Mouse (Mus musculus): ENCODE measurements around the gene Coro2a. TPM values are rescaled to one million over a fixed set of nuclear protein-coding genes. Genes with fewer than 3 reads are reported as not detected.
"Not testable (repeated sequence)": the region's sequence is repeated elsewhere in the genome, so short reads cannot be mapped to it uniquely, and the experiment has no call there.

Coro2a gene
- polyA plus RNA-seq, 1 experiment from 2014 or later = 66.0 TPM

DNA sequence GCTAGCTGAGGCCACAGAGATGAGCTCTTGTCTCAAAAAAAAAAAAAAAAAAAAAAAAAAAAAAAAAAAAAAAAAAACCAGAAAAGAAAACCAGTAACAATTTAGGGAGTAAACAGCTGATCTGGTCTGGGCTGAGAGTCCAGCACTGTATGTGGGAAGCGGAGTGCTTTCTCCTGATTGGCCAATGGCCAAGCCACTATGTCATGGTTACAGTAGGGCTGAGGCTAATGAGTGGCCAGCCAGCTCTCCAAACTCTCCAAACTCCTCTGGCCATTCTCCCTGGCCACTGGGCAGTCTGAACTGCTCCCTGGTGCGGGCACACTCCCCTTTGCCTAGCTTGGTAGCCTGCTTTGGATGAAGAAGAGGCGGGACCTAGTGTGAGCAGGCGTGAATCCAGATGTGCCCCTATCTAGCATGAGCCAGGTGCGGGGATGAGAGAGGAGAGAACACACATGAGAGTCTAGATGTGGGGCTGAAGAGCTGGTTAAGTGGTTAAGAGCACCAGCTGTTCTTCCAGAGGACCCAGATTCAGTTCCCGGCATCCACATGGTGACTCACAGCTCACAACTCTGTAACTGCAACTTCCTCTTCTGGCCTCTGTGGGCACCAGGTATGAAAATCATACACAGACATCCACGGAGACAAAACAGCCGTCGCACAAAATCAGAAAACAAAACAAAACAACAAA, 10.0 kb downstream of the Coro2a start:
- Histone ChIP-seq H3K36me3 (no peaks in the 10 kb centered on the region), H3K4me1 (replicated peaks) (peaks cover 4% of the 10 kb centered on the region; the same call in 1 of the 2 replicates), H3K27me3 (replicated peaks) (no peaks in the 10 kb centered on the region), H3K9me3 (no peaks in the 10 kb centered on the region), H3K9ac (no peak overlapping the region), H3K4me2 (replicated peaks) (no peak overlapping the region), H3K4me3 (replicated peaks) (no peak overlapping the region), H3K27ac (no peak overlapping the region)
- ATAC-seq = no peak
- 87% methylated on average over 9 of the region's 9 CpGs for WGBS

DNA sequence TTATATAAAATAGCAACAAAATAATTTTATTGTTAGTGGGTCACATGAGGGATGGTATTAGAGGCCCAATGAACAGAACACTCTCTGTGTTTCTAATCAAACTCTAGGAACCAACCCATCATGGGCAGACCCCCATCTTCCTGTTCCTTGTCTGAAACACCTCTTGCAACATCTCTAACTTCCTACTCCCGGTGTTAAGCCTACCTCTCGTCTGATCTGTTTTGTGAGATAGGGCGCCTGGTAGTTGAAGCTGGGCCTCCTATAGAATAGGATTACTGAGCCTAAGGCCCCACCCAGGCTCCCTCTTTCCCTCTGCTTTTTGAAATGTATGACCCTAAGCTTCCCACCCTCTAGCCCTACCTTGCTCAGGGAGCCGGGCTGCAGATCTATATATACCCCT, 11.2 kb downstream of the Coro2a start:
- Histone ChIP-seq H3K4me3 (replicated peaks) (no peak overlapping the region), H3K36me3 (no peaks in the 10 kb centered on the region), H3K27me3 (replicated peaks) (no peaks in the 10 kb centered on the region), H3K4me1 (replicated peaks) (peaks cover under 1% of the 10 kb centered on the region; the same call in 1 of the 2 replicates), H3K4me2 (replicated peaks) (no peak overlapping the region), H3K9ac (no peak overlapping the region), H3K9me3 (no peaks in the 10 kb centered on the region), H3K27ac (0 out of 2 replicates have a peak overlapping the region, but pooled peaks have one; percentile 3)
- no peak for ATAC-seq
- 57% methylated on average over 4 of the region's 4 CpGs for WGBS

DNA sequence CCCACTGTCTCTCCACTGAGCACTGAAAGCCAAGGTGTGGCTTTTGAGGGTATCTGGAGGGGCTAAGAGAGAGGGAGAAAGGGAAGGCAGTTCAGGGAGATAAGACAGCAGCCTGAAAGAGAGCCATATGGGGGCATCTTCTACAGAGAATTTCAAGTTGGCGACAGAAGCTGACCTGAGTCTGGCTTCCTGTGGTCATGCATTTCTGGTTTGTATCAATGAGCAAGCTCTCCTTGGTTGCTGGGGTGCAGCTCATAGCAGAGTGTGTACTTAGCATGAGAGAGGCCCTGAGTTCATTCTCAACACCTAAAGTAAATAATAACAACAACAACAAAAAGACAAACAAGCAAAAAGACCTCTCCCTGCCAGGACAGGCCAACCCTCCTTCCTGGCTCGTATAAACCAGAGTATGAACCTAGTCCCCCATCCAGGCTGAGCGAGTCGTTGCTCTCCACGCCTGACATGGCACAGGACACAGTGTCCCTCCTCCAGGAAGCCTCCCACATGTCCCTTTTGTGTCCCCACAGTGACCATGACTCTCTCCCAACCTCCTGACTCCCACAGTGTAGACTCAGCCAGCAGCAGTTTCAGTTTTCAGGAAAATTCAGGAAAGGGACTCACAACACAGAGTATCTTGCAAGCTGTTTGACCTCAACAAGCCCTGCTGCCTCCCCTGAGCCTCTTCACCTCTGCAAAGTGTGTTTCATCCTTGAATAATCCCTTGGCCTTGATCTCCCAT, 11.9 kb downstream of the Coro2a start:
- Histone ChIP-seq H3K9me3 (no peaks in the 10 kb centered on the region), H3K36me3 (no peaks in the 10 kb centered on the region), H3K9ac (no peak overlapping the region), H3K4me1 (replicated peaks) (peaks cover under 1% of the 10 kb centered on the region; the same call in 1 of the 2 replicates), H3K4me2 (replicated peaks) (no peak overlapping the region), H3K27me3 (replicated peaks) (no peaks in the 10 kb centered on the region), H3K27ac (no peak overlapping the region), H3K4me3 (replicated peaks) (no peak overlapping the region)
- WGBS = 73% methylated on average over 5 of the region's 5 CpGs
- no peak for ATAC-seq

DNA sequence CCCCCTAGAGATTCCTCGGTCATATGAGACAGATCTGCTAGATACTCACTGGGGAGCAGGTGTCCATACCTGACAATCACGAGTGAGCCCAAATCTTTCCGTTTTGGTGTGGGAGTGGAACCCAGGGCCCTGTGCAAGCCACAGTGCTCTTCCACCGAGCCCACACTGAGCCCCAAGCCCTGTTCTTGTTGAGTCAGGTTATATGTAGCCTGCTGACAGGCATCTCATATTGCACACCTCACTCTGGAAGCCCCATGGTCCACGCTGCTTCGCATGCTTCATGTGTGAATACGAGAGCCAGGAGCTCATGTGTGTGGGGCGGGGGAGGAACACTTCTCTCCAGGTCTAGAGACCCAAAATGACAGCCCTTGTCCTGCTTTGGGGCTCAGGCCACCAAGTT, 12.9 kb downstream of the Coro2a start:
- H3K9me3 ChIP-seq = no peaks in the 10 kb centered on the region
- H3K4me2 ChIP-seq (replicated peaks) = no peak overlapping the region
- H3K9ac ChIP-seq = no peak overlapping the region
- no peaks in the 10 kb centered on the region for H3K27me3 ChIP-seq (replicated peaks)
- no peak for ATAC-seq
- H3K36me3 ChIP-seq = no peaks in the 10 kb centered on the region
- peaks cover 2% of the 10 kb centered on the region; the same call in 1 of the 2 replicates for H3K4me1 ChIP-seq (replicated peaks)
- no peak overlapping the region for H3K4me3 ChIP-seq (replicated peaks)
- H3K27ac ChIP-seq = no peak overlapping the region
- WGBS = 84% methylated on average over 8 of the region's 8 CpGs

DNA sequence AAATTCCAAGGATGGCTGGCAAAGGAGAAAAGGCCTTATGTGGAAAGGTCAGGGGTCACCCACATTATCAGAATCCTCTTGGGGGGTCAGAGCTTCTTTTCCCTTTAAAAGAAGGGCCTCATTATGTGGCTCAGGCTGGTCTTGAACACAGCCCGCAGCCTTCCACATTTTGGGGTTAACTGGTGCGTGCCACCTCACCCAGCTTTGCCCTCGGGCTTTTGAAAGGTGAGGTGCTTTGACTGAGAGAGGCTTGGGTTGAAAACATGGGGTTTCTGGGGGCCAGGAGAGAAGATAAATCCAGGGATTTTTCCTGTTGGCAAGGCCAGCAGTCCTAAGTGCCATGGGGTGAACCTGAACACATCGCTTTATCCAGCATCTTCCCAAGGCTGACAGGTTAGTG, 15.5 kb downstream of the Coro2a start:
- H3K27me3 ChIP-seq (replicated peaks) = no peaks in the 10 kb centered on the region
- no peak overlapping the region for H3K4me3 ChIP-seq (replicated peaks)
- H3K27ac ChIP-seq = peak overlapping the region; percentile 15; the same call in 1 of the 2 replicates
- H3K4me1 ChIP-seq (replicated peaks) = peaks cover 2% of the 10 kb centered on the region; the same call in 1 of the 2 replicates
- no peak for ATAC-seq
- no peak overlapping the region for H3K9ac ChIP-seq
- WGBS = 81% methylated on average over 4 of the region's 4 CpGs
- no peaks in the 10 kb centered on the region for H3K9me3 ChIP-seq
- H3K36me3 ChIP-seq = no peaks in the 10 kb centered on the region
- no peak overlapping the region for H3K4me2 ChIP-seq (replicated peaks)

DNA sequence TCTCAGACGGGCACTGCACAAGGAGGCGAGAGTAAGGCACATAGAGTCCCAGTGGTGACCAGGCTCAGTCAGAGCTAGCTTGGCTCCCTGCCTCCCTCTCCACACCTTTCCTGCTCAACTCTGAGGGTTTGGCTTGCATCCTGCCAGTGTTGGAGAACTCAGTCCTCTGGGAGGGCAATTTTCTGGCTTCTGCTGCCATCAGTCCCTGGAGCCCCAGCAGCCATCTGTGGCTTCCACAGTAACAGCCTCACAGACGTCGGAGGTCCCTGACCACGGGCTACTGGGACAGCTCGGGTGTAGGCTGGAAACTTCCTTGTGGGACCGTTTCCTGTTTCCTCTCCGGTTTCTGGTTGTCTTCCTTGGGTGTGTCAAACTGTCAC, 16.2 kb downstream of the Coro2a start:
- Histone ChIP-seq H3K27me3 (replicated peaks) (no peaks in the 10 kb centered on the region), H3K9me3 (no peaks in the 10 kb centered on the region), H3K27ac (peak overlapping the region; percentile 41; the same call in 1 of the 2 replicates), H3K4me1 (replicated peaks) (peaks cover 2% of the 10 kb centered on the region; the same call in 1 of the 2 replicates), H3K36me3 (no peaks in the 10 kb centered on the region), H3K9ac (no peak overlapping the region), H3K4me2 (replicated peaks) (no peak overlapping the region), H3K4me3 (replicated peaks) (no peak overlapping the region)
- ATAC-seq = no peak
- 66% methylated on average over 8 of the region's 8 CpGs for WGBS

DNA sequence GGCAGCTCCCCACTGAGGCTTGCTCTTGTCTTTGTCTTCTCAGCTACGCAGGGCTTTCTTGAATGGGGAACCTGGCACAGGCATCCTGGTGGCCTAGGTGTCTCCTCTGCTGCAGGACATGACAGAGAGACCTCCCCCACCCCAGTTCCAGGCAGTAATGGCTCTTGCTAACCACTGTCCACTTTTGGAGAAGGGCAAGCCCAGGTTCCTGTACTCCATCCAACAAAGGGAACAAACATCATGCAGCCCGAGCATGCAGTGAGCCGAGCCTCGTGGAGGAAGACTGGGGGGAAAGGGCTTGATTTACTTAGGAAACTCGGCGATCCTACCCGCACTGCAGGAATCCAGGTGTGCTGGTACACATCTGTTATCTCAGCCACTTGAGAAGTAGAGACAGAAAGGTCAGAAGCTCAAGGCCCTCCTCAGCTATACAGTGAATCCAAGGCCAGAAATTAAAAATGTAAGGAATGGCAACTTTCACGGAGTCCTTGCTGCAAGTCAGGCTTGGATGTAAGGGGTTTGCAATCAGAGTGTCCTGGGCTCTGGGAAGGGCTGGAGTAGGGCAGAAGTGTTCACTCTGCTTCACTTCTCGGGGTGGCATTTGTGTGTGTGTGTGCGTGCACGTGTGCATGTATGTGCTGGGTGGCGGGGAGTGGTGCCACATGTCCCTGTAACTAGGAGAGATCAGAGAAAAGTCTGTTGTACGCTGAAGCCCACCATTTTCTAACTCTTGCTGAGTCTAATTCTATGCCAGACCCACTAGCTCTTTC, 16.8 kb downstream of the Coro2a start:
- WGBS = 68% methylated on average over 13 of the region's 13 CpGs
- Histone ChIP-seq H3K4me3 (replicated peaks) (no peak overlapping the region), H3K9ac (no peak overlapping the region), H3K4me2 (replicated peaks) (no peak overlapping the region), H3K27ac (no peak overlapping the region), H3K27me3 (replicated peaks) (no peaks in the 10 kb centered on the region), H3K9me3 (no peaks in the 10 kb centered on the region), H3K36me3 (no peaks in the 10 kb centered on the region), H3K4me1 (replicated peaks) (peaks cover 2% of the 10 kb centered on the region; the same call in 1 of the 2 replicates)
- no peak for ATAC-seq

DNA sequence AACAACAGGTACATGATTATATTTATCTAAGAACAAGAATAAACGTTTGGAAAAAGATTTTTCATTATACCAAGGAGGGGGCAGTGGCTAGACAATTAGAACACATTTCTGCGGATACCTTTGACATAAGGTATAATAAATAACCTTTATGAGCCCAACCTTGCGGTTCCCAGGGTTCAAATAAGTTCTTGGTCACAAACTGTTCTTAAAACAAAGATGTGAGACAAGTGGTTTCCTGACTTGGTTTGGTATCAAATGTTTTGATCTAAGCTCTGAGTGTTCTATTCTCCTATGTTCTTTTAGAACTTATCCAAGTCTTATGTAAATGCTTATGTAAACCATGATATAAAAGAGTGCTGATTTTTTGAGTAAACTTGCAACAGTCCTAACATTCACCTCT, 17.5 kb downstream of the Coro2a start:
- H3K36me3 ChIP-seq; H3K4me1 ChIP-seq (replicated peaks); H3K27ac ChIP-seq; H3K27me3 ChIP-seq (replicated peaks); H3K4me2 ChIP-seq (replicated peaks); H3K4me3 ChIP-seq (replicated peaks); ATAC-seq; H3K9ac ChIP-seq; H3K9me3 ChIP-seq: not testable (repeated sequence)
- 35% methylated on average over 3 of the region's 3 CpGs for WGBS

DNA sequence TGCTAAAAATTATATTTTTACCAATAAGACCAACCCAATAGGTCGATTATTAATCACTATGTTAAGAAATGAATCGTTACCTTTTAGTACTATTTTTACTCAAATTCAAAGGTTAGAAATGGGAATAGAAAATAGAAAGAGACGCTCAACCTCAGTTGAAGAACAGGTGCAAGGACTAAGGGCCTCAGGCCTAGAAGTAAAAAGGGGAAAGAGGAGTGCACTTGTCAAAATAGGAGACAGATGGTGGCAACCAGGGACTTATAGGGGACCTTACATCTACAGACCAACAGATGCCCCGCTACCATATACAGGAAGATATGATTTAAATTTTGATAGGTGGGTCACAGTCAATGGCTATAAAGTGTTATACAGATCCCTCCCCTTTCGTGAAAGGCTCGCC, 17.9 kb downstream of the Coro2a start:
- H3K27ac ChIP-seq; H3K9ac ChIP-seq; H3K27me3 ChIP-seq (replicated peaks); H3K4me2 ChIP-seq (replicated peaks); H3K4me1 ChIP-seq (replicated peaks); ATAC-seq; H3K4me3 ChIP-seq (replicated peaks); H3K36me3 ChIP-seq; H3K9me3 ChIP-seq: not testable (repeated sequence)
- WGBS = 61% methylated on average over 2 of the region's 6 CpGs

DNA sequence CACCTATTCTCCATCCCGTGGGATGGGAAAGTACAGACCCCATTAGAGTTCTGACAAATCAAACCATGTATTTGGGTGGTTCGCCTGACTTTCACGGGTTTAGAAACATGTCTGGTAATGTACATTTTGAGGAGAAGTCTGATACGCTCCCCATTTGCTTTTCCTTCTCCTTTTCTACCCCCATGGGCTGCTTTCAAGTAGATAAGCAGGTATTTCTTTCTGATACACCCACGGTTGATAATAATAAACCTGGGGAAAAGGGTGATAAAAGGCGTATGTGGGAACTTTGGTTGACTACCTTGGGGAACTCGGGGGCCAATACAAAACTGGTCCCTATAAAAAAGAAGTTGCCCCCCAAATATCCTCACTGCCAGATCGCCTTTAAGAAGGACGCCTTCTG, 20.0 kb downstream of the Coro2a start:
- WGBS = 86% methylated on average over 9 of the region's 9 CpGs
- not testable (repeated sequence) for H3K4me3 ChIP-seq (replicated peaks); H3K27me3 ChIP-seq (replicated peaks); H3K4me1 ChIP-seq (replicated peaks); H3K4me2 ChIP-seq (replicated peaks); H3K9ac ChIP-seq; H3K9me3 ChIP-seq; H3K36me3 ChIP-seq; ATAC-seq; H3K27ac ChIP-seq

DNA sequence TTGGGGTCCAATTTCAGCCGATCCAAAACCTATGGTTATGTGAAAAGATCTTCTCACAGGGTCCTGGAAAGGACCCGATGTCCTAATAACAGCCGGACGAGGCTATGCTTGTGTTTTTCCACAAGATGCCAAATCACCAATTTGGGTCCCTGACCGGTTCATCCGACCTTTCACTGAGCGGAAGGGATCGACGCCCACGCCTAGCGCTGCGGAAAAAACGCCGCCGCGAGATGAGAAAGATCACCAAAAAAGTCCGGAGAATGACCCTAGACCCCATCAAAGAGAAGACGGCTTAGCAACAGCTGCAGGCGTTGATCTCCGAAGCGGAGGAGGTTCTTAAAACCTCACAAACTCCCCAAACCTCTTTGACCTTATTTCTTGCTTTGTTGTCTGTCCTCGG, 20.4 kb downstream of the Coro2a start:
- not testable (repeated sequence) for H3K27ac ChIP-seq; H3K4me1 ChIP-seq (replicated peaks); H3K27me3 ChIP-seq (replicated peaks); H3K4me3 ChIP-seq (replicated peaks); H3K9me3 ChIP-seq; H3K36me3 ChIP-seq; H3K4me2 ChIP-seq (replicated peaks); ATAC-seq; H3K9ac ChIP-seq
- WGBS = 94% methylated on average over 22 of the region's 22 CpGs

DNA sequence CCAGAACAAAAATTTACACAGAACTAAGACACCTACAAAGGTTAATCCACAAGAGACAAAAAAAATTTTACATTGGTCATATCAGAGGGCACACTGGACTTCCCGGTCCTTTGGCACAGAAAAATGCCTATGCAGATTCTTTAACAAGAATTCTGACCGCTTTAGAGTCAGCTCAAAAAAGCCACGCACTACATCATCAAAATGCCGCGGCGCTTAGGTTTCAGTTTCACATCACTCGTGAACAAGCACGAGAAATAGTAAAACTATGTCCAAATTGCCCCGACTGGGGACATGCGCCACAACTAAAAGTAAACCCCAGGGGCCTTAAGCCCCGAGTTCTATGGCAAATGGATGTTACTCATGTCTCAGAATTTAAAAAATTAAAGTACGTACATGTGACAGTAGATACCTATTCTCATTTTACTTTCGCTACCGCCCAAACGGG, 21.2 kb downstream of the Coro2a start:
- H3K4me3 ChIP-seq (replicated peaks); ATAC-seq; H3K4me2 ChIP-seq (replicated peaks); H3K27ac ChIP-seq; H3K9ac ChIP-seq; H3K27me3 ChIP-seq (replicated peaks); H3K4me1 ChIP-seq (replicated peaks); H3K36me3 ChIP-seq; H3K9me3 ChIP-seq: not testable (repeated sequence)
- 90% methylated on average over 15 of the region's 15 CpGs for WGBS

Measured in intestine, embryonic 15.5 days (tissue).